Mouse (Mus musculus) ES-E14 (cell line): ENCODE results near the gene Cdt1.

Source experiments
- HCFC1 ChIP-seq: IDR thresholded peaks from 2 replicates; pipeline ENCODE4 v1.6.1; 2012; ENCODE audit warnings: low read length, inconsistent platforms, borderline replicate concordance; ENCODE audit not compliant: insufficient read depth
- MAFK ChIP-seq: IDR thresholded peaks from 2 replicates; pipeline ENCODE4 v1.6.1; 2014; ENCODE audit warnings: mild to moderate bottlenecking, low read depth, low read length, inconsistent platforms; ENCODE audit not compliant: insufficient read depth
- ZC3H11A ChIP-seq: IDR thresholded peaks from 2 replicates; pipeline ENCODE4 v1.6.1; 2012; ENCODE audit warnings: low read depth, mild to moderate bottlenecking, inconsistent platforms, low read length, borderline replicate concordance
- ZNF384 ChIP-seq: IDR thresholded peaks from 2 replicates; pipeline ENCODE4 v1.6.1; 2012; ENCODE audit warnings: low read depth, low read length, inconsistent platforms

- TF ChIP-seq HCFC1 (no peak), MAFK (no peak), ZNF384 (no peak), ZC3H11A (no peak)
These were observed 32.9 kb downstream of the Cdt1 start for GRCm38 (mm10) chr8:122600666-122601065.
